Mouse (Mus musculus): ENCODE data around the gene Trabd2b. TPM values are rescaled to one million over a fixed set of nuclear protein-coding genes. Genes with fewer than 3 reads are reported as not detected.

Trabd2b gene
- polyA plus RNA-seq, 1 experiment, result 1.5 TPM

DNA sequence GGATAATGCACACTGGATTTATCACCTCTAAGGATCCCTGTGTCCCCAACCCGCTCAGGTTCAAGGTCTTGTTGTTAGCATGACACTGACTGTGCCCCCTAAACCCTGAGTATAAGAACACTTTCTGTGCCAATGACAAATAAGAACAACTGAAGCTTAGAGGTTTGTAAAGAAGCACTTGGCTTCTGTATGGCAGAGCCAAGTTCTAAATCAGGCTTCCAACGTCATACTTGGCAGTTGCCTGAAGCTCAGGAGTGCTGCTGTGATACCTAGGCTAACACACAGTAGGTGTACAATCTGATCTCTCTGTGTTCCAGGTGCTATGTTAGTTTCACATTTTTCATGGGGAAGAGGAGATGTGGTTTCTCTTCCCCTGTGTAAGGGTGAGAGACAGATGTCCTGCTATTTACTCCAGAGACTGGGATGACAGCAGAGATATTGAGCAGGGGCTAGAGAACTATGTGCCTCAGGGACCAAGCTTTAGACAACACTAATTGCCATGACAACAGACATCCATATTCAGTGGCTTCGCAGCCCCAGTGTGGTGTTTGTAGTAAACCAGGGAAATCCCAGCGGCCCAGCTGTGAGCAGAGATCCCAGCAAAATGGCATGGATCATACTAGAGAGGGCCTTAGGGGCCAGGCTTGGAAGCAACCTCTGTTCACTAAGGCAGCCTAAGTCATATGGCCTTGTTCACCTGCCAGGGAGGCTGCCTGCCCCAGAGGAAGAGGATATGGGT is 89.3 kb downstream of the Trabd2b start:
- peak; percentile 48 for DNase-seq (ENCODE audit: low read depth)
- no peak for TF ChIP-seq POLR2A (IDR thresholded peaks at IDR 0.05; ENCODE audit: borderline replicate concordance, extremely low read depth, insufficient read depth, insufficient read length, poor library complexity, severe bottlenecking)

DNA sequence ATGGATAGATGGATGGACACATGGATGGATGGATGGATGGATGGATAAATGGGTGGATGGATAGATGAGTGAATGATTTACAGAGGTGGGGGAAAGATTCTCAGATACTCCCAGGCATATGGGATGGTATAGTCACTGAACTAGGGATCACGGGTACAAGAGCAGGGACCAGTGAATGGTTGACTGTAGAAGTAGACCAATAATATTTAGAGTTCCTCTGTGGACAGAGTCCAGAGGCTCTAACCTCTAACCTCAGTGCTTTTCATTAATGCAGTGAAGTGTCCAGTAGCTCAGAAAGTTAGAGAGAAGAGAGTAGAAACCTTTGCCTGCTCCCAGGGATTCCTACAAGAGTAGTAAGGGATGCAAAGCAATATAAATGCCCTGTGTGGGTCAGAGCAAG is 93.1 kb downstream of the Trabd2b start:
- no peak for DNase-seq (ENCODE audit: low read depth)
- no peak for TF ChIP-seq CTCF (IDR thresholded peaks at IDR 0.05; ENCODE audit: borderline replicate concordance, extremely low read depth, insufficient read depth, insufficient read length)
- no peak for TF ChIP-seq POLR2A (IDR thresholded peaks at IDR 0.05; ENCODE audit: borderline replicate concordance, extremely low read depth, insufficient read depth, insufficient read length, poor library complexity, severe bottlenecking)

DNA sequence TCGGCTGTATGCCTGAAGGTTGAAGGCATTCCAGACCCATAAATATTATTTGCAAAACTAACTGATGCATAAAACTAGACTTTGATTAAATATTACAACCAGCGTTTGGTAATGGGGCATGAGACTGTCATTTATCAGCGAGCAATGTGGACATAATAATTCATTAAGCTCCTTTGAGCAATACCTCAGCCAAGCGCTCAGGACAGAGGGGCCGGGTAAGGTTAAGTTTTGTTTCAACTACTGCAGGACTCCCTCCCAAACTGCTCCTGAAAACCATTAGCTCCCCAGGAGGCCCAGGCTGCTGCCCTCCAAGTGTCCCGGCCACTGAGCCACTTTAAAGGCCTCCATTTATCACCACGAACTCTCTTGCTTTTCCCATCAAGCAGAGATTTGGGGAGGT is 93.8 kb downstream of the Trabd2b start:
- TF ChIP-seq POLR2A (IDR thresholded peaks at IDR 0.05; ENCODE audit: borderline replicate concordance, extremely low read depth, insufficient read depth, insufficient read length, poor library complexity, severe bottlenecking) (no peak), CTCF (IDR thresholded peaks at IDR 0.05; ENCODE audit: borderline replicate concordance, extremely low read depth, insufficient read depth, insufficient read length) (no peak)

DNA sequence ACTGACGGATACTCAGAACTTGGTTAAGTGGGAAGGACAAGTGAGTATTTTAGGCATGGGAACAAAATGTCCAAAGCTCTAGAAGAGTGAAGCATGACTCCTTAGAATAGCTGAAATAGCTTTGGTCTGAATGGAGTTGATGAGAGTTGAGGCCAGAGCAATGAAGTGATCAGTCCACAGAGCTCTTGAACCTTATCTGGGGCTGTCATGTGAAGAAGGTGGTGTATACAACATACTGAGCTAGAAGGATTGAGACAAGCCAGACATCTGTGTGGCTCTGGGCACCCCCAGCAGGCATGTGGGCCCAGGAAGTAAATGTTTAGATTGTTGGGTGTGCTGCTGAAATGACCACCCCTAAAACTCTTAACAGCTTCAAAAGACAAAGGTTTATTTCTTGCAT is 94.5 kb downstream of the Trabd2b start:
- no peak for TF ChIP-seq POLR2A (IDR thresholded peaks at IDR 0.05; ENCODE audit: borderline replicate concordance, extremely low read depth, insufficient read depth, insufficient read length, poor library complexity, severe bottlenecking)
- TF ChIP-seq CTCF (IDR thresholded peaks at IDR 0.05; ENCODE audit: borderline replicate concordance, extremely low read depth, insufficient read depth, insufficient read length), result no peak

More for the DNA sequence above, 93.8 kb downstream of the Trabd2b start:
- DNase-seq (ENCODE audit: low read depth), result no peak

DNA sequence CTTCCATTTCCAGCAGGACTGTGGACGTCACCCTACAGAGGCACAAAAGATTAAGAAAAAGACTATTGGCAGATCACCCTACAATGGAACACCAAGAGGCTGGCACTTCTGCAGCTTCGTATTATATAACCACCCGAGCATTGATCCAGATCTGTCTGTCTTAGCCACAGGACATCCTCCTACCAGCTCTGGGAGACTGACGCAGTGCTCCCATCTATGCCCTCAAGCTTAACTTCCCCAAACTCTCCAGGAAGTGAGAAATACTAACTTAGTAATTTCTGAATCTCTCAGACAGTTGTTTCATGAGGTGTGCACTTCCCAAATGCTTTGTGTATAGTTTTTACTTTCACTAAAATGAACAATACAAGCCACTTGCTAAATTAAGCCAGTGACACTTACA is 95.1 kb downstream of the Trabd2b start:
- TF ChIP-seq CTCF (IDR thresholded peaks at IDR 0.05; ENCODE audit: borderline replicate concordance, extremely low read depth, insufficient read depth, insufficient read length), result no peak
- no peak for TF ChIP-seq POLR2A (IDR thresholded peaks at IDR 0.05; ENCODE audit: borderline replicate concordance, extremely low read depth, insufficient read depth, insufficient read length, poor library complexity, severe bottlenecking)
- DNase-seq (ENCODE audit: low read depth), result no peak

More for the DNA sequence above, 94.5 kb downstream of the Trabd2b start:
- no peak for DNase-seq (ENCODE audit: low read depth)

DNA sequence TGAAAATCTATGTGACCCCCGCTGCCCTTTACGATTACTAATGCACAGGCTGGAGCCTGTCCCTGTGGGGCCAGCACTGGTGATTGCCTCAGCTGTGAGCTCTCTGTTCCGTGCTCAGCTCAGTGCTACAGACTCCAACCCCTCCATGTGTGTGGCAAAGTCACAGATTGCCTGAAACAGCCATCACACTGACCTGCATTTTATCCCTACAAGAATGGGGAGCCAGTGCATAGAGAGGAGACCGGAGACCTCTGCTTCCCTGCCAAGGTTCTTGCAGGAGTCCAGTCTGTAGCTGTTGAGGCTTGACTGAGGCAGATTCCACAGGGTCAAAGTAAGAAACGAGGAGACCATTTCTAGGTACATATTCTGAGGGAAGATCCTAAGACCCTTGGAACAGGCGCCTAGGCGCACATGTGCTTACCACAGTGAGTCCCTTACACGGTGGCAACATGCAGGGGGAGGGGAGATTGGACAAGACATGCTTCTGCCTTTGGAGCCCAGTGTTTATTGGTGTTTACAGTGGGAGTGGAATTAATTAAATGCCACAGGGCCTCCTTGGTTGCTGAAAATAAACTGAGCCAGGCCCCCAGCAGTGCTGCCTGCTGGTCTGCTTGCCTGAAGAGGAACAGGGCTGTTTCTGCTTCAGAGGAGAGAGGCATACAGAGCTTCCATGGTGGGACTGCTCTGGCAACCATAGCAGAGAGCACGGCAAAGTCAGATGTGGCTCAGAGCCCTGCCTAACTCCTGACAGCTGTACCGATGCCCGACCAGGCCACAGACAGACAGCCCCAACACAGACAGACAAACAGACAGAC is 97.9 kb downstream of the Trabd2b start:
- TF ChIP-seq POLR2A (IDR thresholded peaks at IDR 0.05; ENCODE audit: borderline replicate concordance, extremely low read depth, insufficient read depth, insufficient read length, poor library complexity, severe bottlenecking) (no peak), CTCF (IDR thresholded peaks at IDR 0.05; ENCODE audit: borderline replicate concordance, extremely low read depth, insufficient read depth, insufficient read length) (no peak)
- peak; percentile 33 for DNase-seq (ENCODE audit: low read depth)

DNA sequence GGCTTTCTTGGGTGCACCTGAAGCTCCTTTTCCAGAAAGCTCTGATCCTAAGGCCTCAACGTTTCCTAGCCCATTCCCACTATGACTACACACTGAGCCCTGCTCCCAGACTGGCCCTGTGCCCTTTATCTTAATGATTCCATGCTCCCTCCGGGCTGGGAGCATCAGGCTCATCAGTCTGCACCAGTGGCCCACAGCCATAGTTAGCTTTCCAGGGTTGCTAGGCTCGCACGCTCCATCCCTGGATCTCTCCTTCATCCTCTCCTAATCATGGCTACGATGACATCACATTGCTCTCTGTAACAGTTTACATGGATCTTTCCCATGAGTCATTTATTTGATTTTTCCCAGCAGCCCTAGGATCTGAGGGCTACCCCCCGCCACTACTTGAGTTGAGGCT is 103.1 kb downstream of the Trabd2b start:
- TF ChIP-seq POLR2A (IDR thresholded peaks at IDR 0.05; ENCODE audit: borderline replicate concordance, extremely low read depth, insufficient read depth, insufficient read length, poor library complexity, severe bottlenecking) (no peak), CTCF (IDR thresholded peaks at IDR 0.05; ENCODE audit: borderline replicate concordance, extremely low read depth, insufficient read depth, insufficient read length) (no peak)
- no peak for DNase-seq (ENCODE audit: low read depth)

DNA sequence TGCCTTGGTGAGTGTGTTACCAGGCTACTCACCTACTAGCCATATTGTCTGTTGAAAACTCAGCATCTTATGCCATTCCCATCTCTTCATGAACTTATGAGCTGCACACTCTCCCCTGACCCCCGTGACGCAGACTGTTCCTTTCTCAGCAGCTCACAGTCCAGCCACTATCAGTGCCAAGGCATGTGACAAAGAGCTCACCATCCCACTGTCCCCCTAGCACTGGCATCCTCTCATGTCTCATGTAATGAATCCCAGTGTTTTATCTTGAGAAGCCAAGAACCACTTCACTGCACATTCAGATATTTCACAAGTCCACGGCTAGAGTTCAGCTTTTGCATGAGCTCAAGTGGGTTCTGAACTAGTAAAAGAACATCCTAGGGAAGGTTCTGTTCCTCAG is 105.1 kb downstream of the Trabd2b start:
- TF ChIP-seq POLR2A (IDR thresholded peaks at IDR 0.05; ENCODE audit: borderline replicate concordance, extremely low read depth, insufficient read depth, insufficient read length, poor library complexity, severe bottlenecking) (no peak), CTCF (IDR thresholded peaks at IDR 0.05; ENCODE audit: borderline replicate concordance, extremely low read depth, insufficient read depth, insufficient read length) (no peak)
- no peak for DNase-seq (ENCODE audit: low read depth)

DNA sequence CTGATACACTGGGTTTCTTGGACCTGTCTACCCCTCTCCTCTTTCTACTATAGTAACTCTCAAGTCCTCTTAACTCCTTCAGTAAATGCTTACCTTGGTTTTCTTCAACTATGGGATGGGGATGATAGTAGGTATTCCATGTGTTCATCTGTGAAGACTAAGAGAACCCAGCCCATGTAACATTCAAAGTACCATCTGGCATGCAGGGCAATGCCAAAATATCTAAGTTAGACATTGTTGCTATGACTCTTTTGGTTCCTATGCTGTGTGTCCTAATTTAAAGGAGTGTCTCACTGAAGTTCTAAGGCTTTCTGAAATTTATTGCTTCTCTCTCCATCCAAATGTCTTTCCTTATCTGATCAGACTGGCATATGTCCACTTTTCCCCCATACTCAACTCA is 106.6 kb downstream of the Trabd2b start:
- DNase-seq (ENCODE audit: low read depth), result no peak
- TF ChIP-seq CTCF (IDR thresholded peaks at IDR 0.05; ENCODE audit: borderline replicate concordance, extremely low read depth, insufficient read depth, insufficient read length) (no peak), POLR2A (IDR thresholded peaks at IDR 0.05; ENCODE audit: borderline replicate concordance, extremely low read depth, insufficient read depth, insufficient read length, poor library complexity, severe bottlenecking) (no peak)

DNA sequence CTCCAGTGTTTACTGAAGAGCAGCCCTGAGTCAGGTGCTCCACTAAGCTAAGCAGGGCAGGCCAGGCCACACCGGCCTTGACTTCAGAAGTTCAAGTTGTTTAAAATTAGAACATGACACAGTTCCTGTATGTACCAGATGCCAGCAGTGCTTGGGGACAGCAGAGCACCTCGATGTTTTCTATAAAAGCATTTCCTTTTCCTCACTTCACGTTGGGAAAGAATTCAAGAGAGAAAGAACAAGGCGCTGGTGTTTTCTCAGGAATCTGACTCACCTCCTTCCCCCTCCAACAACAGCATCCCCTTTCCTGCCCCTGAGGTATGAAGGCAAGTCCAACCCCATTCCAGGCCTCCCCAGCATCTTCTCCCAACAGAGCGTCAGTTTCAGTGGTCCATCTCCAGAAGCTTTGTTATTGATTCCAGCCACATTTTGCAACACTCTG is 108.8 kb downstream of the Trabd2b start:
- DNase-seq (ENCODE audit: low read depth), result peak; percentile 3
- TF ChIP-seq POLR2A (IDR thresholded peaks at IDR 0.05; ENCODE audit: borderline replicate concordance, extremely low read depth, insufficient read depth, insufficient read length, poor library complexity, severe bottlenecking), result no peak
- no peak for TF ChIP-seq CTCF (IDR thresholded peaks at IDR 0.05; ENCODE audit: borderline replicate concordance, extremely low read depth, insufficient read depth, insufficient read length)

DNA sequence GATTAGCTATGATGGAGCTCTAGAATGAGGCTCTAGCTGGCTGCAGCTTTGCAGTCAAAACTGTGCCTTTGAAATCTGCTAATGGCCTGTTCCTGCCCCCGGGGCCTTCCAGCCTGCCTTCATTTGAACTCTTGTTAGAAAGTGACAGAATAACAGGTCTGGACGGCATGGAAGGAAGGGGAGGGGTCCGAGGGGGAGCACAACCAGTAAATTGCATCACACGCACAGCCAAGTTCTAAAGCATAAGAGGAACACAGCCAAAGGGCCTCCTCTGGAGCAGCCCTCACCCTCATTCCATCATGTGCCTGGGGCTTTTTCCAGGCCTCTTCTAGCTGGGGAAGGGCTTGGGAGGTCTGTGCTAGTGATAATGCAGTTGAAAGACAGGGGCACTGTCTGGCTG is 110.1 kb downstream of the Trabd2b start:
- DNase-seq (ENCODE audit: low read depth), result peak; percentile 44
- TF ChIP-seq CTCF (IDR thresholded peaks at IDR 0.05; ENCODE audit: borderline replicate concordance, extremely low read depth, insufficient read depth, insufficient read length) (no peak), POLR2A (IDR thresholded peaks at IDR 0.05; ENCODE audit: borderline replicate concordance, extremely low read depth, insufficient read depth, insufficient read length, poor library complexity, severe bottlenecking) (no peak)
